Mouse (Mus musculus) heart, postnatal 0 days (tissue): ENCODE measurements at regions not wholly inside any gene's neighbourhood (a gene's known extent, or its start where the extent isn't known, plus 50 kb on each side); places are given as distances from the start of the nearest gene placed in this dataset.

Source experiments
- CTCF ChIP-seq: IDR thresholded peaks from 2 replicates; pipeline ENCODE4 v1.5.1; 2016; ENCODE audit warnings: antibody characterized with exemption, control low read depth, low read depth
- EP300 ChIP-seq: IDR thresholded peaks from 2 replicates; pipeline ENCODE4 v1.6.1; 2016; ENCODE audit warnings: antibody characterized with exemption, low read depth

DNA sequence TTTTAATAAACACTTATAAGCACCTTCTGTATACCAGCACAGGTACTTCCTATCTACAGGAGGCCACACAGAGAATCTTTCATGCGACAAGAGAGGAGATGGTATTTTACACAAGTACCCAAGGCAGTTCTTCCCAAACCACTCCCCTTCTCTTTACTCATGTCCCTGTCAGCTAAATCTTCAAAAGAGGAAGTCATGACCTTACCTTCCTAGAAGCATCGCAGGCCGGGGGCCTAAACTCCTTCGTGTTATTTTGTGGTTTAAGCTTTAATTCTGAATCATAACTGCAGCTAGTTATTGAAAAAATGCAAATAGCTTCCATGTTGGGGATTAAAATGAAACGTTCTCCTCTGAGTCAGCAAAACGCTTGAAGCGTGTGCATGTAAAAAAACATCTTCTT, 139.2 kb downstream of the Maf start:
- no peak for TF ChIP-seq CTCF
- TF ChIP-seq EP300, result no peak
